Mouse (Mus musculus) lung, adult 2 months (tissue): ENCODE results near the gene Drosha.

Experiments
- CTCF ChIP-seq: fragments of 200-500 bp; IDR thresholded peaks from 2 replicates; pipeline ENCODE4 v1.5.1; 2011; ENCODE audit warnings: mild to moderate bottlenecking, low read length, control low read depth; ENCODE audit not compliant: insufficient read depth
- POLR2A ChIP-seq: fragments of 200-500 bp; IDR thresholded peaks from 2 replicates; pipeline ENCODE4 v1.6.1; 2011; ENCODE audit warnings: low read depth, mild to moderate bottlenecking, control low read depth, low read length, borderline replicate concordance; ENCODE audit errors: extremely low read depth

- TF ChIP-seq CTCF: no peak
- no peak for TF ChIP-seq POLR2A
Observed at GRCm38 (mm10) chr15:12807088-12807487, 17.5 kb upstream of the Drosha start.
